ENCODE assay signal across 9 mouse cellular contexts in genomic region chr7:3304298-3304697, GRCm38 (mm10). TPM values are rescaled to one million over a fixed set of nuclear protein-coding genes. Genes with fewer than 3 reads are reported as not detected.
DNase-seq lines count a peak whose midpoint lies in the region; ATAC-seq lines count a peak whose summit lies in the region.
"Had no signal": no experiment of that assay in that cellular context is flagged by ENCODE, and none has a peak within 500 bp of the region (broad histone marks: within the 10 kb centered on the region; RNA-seq: fewer than 3 reads in every experiment).

No protein-coding gene starts in this region.

- H3K9me3 ChIP-seq in forebrain, embryonic 11.5 days (ENCODE audit: control insufficient read depth, low read length), result no peaks in the 10 kb centered on the region

- H3K9ac ChIP-seq in forebrain, embryonic 11.5 days (ENCODE audit: low read length), result peak overlapping the region; percentile 39

- peaks cover 13% of the 10 kb centered on the region for H3K4me1 ChIP-seq in forebrain, embryonic 11.5 days (replicated peaks; ENCODE audit: control insufficient read depth, insufficient read depth, low read length)

- intact Hi-C loops in left cerebral cortex, postnatal 4 days (cut with DNase I), result no loop called here

- H3K27me3 ChIP-seq in forebrain, embryonic 11.5 days (ENCODE audit: control insufficient read depth, insufficient read depth, low read length), result peaks cover 21% of the 10 kb centered on the region; the same call in 1 of the 2 replicates

- peak overlapping the region; percentile 87 for H3K4me2 ChIP-seq in forebrain, embryonic 11.5 days (ENCODE audit: low read depth, low read length, severe bottlenecking)

- H3K27ac ChIP-seq in forebrain, embryonic 11.5 days (ENCODE audit: low read depth, low read length), result no peak overlapping the region

- 3% methylated on average over 10 of the region's 10 CpGs for WGBS in forebrain, embryonic 11.5 days

- H3K4me3 ChIP-seq in forebrain, embryonic 11.5 days (ENCODE audit: low read depth, low read length), result peak overlapping the region; percentile 38

- peak; percentile 37 for ATAC-seq in forebrain, embryonic 11.5 days (replicated peaks; ENCODE audit: low FRiP score)

- DNase-seq in frontal cortex, postnatal 10 days (ENCODE audit: low spot score in 2 of 2), result peak; percentile 63 to 65
- DNase-seq in frontal cortex, postnatal 25 days (ENCODE audit: low spot score in 2 of 2), result no peak
- DNase-seq in B cell, adult 2 months, result peak; percentile 86 to 87
- DNase-seq in forebrain, embryonic 11.5 days (ENCODE audit: low spot score), result peak; percentile 62
- DNase-seq in left cerebral cortex, postnatal 4 days, result peak; percentile 34
- DNase-seq in right cerebral cortex, postnatal 36 days (ENCODE audit: low spot score in 2 of 2), result peak; percentile 54 to 58
- no peak for DNase-seq in urinary bladder, postnatal 36 days (ENCODE audit: low spot score in 2 of 2)
- no peak for DNase-seq in kidney, adult 9 months

- H3K36me3 ChIP-seq in forebrain, embryonic 11.5 days (ENCODE audit: control insufficient read depth, insufficient read depth, low read length), result no peaks in the 10 kb centered on the region

RNA-seq across cellular contexts. Expression of gene Prkcg, which starts 15.3 kb away (rescaled TPM):
- 0.99 and 1.0 TPM in 2 replicates for polyA plus RNA-seq in forebrain, embryonic 11.5 days (2014; fragmentation: Nextera tagmentation; extraction: Ambion mirVana)
- total RNA-seq in left cerebral cortex, postnatal 4 days (2021), result 100 to 1,000 TPM in 1 of 2 experiments, 10 to 100 TPM in 1; 88.7 to 100 TPM

RNA-seq across cellular contexts. Expression of gene Myadm, which starts 15.4 kb away (rescaled TPM):
- polyA plus RNA-seq in forebrain, embryonic 11.5 days (2014; fragmentation: Nextera tagmentation; extraction: Ambion mirVana), result 29.1 and 36.2 TPM in 2 replicates
- 10 to 100 TPM; 34.6 to 35.9 TPM for total RNA-seq in left cerebral cortex, postnatal 4 days (2021)

RNA-seq across cellular contexts. Expression of gene Cacng7, which starts 28.5 kb away (rescaled TPM):
- 4.9 and 5.6 TPM in 2 replicates for polyA plus RNA-seq in forebrain, embryonic 11.5 days (2014; fragmentation: Nextera tagmentation; extraction: Ambion mirVana)
- total RNA-seq in left cerebral cortex, postnatal 4 days (2021), result 100 to 1,000 TPM; 111 to 123 TPM

RNA-seq across cellular contexts. Expression of gene Nlrp12, which starts 54.8 kb away (rescaled TPM):
- not detected in 2 replicates for polyA plus RNA-seq in forebrain, embryonic 11.5 days (2014; fragmentation: Nextera tagmentation; extraction: Ambion mirVana)
- under 1 TPM; 0.06 to 0.08 TPM for total RNA-seq in left cerebral cortex, postnatal 4 days (2021)
- total RNA-seq: left cerebral cortex, adult 8-10 months had no signal

Comparison
In these comparisons a context has a peak if more than half of its experiments do, and no peak if none do; other contexts are left out.
1. DNase-seq: peak in frontal cortex, postnatal 10 days (2 of 2), B cell, adult 2 months (2 of 2), forebrain, embryonic 11.5 days (single experiment), left cerebral cortex, postnatal 4 days (single experiment) and right cerebral cortex, postnatal 36 days (2 of 2); none in frontal cortex, postnatal 25 days (0 of 2), urinary bladder, postnatal 36 days (0 of 2) and kidney, adult 9 months (single experiment).